Mouse (Mus musculus) liver, embryonic 15.5 days (tissue): ENCODE data around the gene Nhlrc2. TPM values are rescaled to one million over a fixed set of nuclear protein-coding genes. Genes with fewer than 3 reads are reported as not detected.

ENCODE experiments used
- polyA plus RNA-seq: library from polyadenylated mRNA; unstranded; fragments of >200 nt; fragmentation: Nextera tagmentation; extraction: Ambion mirVana; gene quantifications from 2 replicates; pipeline ENCODE4 v1.2.1, GENCODE M21; 2015

Gene Nhlrc2
- polyA plus RNA-seq, 1 experiment from 2014 or later, result 7.3 TPM

Other genes with a start within 250 kb of the Nhlrc2 start
- gene Nrap, start 158.2 kb upstream of the Nhlrc2 start, polyA plus RNA-seq, result 0.28 and 0.47 TPM in 2 replicates
- 12.7 and 13.0 TPM in 2 replicates for gene Casp7, start 151.1 kb upstream of the Nhlrc2 start, polyA plus RNA-seq
- gene Plekhs1, start 86.6 kb upstream of the Nhlrc2 start, polyA plus RNA-seq, result not detected in 2 replicates
- gene Dclre1a, start within 50 bp of the Nhlrc2 start, polyA plus RNA-seq, result 14.7 and 16.1 TPM in 2 replicates
- gene Adrb1, start 173.9 kb downstream of the Nhlrc2 start, polyA plus RNA-seq, result 0.25 and 0.38 TPM in 2 replicates